ENCODE assay signal across 8 mouse cellular contexts in genomic region chr11:113683627-113683956, GRCm38 (mm10). TPM values are rescaled to one million over a fixed set of nuclear protein-coding genes. Genes with fewer than 3 reads are reported as not detected.
A peak's percentile ranks its signal among the peaks of the same experiment; 100 is the strongest.
DNase-seq lines count a peak whose midpoint lies in the region; ATAC-seq and TF ChIP-seq lines count a peak whose summit lies in the region.

No protein-coding gene starts in this region.

- peak overlapping the region; percentile 94 for H3K4me2 ChIP-seq in forebrain, embryonic 16.5 days (ENCODE audit: low read length)

- H3K27ac ChIP-seq in heart, embryonic 10.5 days, result peak overlapping the region; percentile 98
- H3K27ac ChIP-seq in ES-Bruce4 (ENCODE audit: insufficient read depth, low read length), result peak overlapping the region; percentile 78
- H3K27ac ChIP-seq in forebrain, embryonic 16.5 days (ENCODE audit: low read length), result peak overlapping the region; percentile 91

- peak overlapping the region; percentile 86 for H3K9ac ChIP-seq in ES-Bruce4 (ENCODE audit: low read depth, poor library complexity, severe bottlenecking)
- H3K9ac ChIP-seq in forebrain, embryonic 16.5 days (replicated peaks; ENCODE audit: low read depth, low read length), result peak overlapping the region; percentile 83

- no peak for TF ChIP-seq EP300 in ES-Bruce4 (IDR thresholded peaks at IDR 0.05; ENCODE audit: insufficient read depth, low read depth, low read length)

- peak overlapping the region; percentile 97 for H3K4me3 ChIP-seq in heart, embryonic 10.5 days
- peak overlapping the region; percentile 97 for H3K4me3 ChIP-seq in ES-Bruce4 (ENCODE audit: low read depth, low read length)
- peak overlapping the region; percentile 85 for H3K4me3 ChIP-seq in forebrain, embryonic 16.5 days (replicated peaks; ENCODE audit: low read length)

- ATAC-seq in forebrain, embryonic 16.5 days, result no peak; the same call in 1 of the 2 replicates
- ATAC-seq in megakaryocyte, adult 5-6 weeks (ENCODE audit: poor library complexity, severe bottlenecking), result peak; percentile 32

- H3K36me3 ChIP-seq in heart, embryonic 10.5 days, result peaks cover 11% of the 10 kb centered on the region
- H3K36me3 ChIP-seq in ES-Bruce4 (ENCODE audit: control insufficient read depth, insufficient read depth, low read length, poor library complexity, severe bottlenecking), result peaks cover 9% of the 10 kb centered on the region
- H3K36me3 ChIP-seq in forebrain, embryonic 16.5 days (ENCODE audit: control insufficient read depth, insufficient read depth), result peaks cover 7% of the 10 kb centered on the region

- H3K27me3 ChIP-seq in heart, embryonic 10.5 days (ENCODE audit: insufficient read depth, poor library complexity, severe bottlenecking), result no peaks in the 10 kb centered on the region
- H3K27me3 ChIP-seq in ES-Bruce4 (ENCODE audit: control insufficient read depth, insufficient read depth, low read length, poor library complexity, severe bottlenecking), result no peaks in the 10 kb centered on the region
- H3K27me3 ChIP-seq in forebrain, embryonic 16.5 days (replicated peaks; ENCODE audit: control insufficient read depth, insufficient read depth, low read length), result no peaks in the 10 kb centered on the region

- no peak for TF ChIP-seq POLR2A in ES-Bruce4 (IDR thresholded peaks at IDR 0.05; ENCODE audit: insufficient read depth, low read length)

- no peak for DNase-seq in heart, embryonic 10.5 days (ENCODE audit: low spot score)
- no peak for DNase-seq in heart, postnatal 4 days
- DNase-seq in adrenal gland, postnatal 36 days, result no peak
- DNase-seq in adrenal gland, adult (ENCODE audit: inconsistent age in 2 of 2, low spot score in 1 of 2), result no peak
- DNase-seq in layer of hippocampus, adult 9-11 months, result no peak

- H3K4me1 ChIP-seq in heart, embryonic 10.5 days, result peaks cover 43% of the 10 kb centered on the region
- H3K4me1 ChIP-seq in ES-Bruce4 (ENCODE audit: control insufficient read depth, insufficient read depth, low read length), result peaks cover 2% of the 10 kb centered on the region
- peaks cover 41% of the 10 kb centered on the region for H3K4me1 ChIP-seq in forebrain, embryonic 16.5 days (replicated peaks; ENCODE audit: control insufficient read depth, insufficient read depth, low read length)

- no peak for TF ChIP-seq CTCF in ES-Bruce4 (IDR thresholded peaks at IDR 0.05; ENCODE audit: low read depth, low read length)

- no peaks in the 10 kb centered on the region for H3K9me3 ChIP-seq in heart, embryonic 10.5 days
- H3K9me3 ChIP-seq in ES-Bruce4 (replicated peaks; ENCODE audit: control insufficient read depth, insufficient read depth, low read length, poor library complexity, severe bottlenecking), result no peaks in the 10 kb centered on the region
- no peaks in the 10 kb centered on the region for H3K9me3 ChIP-seq in forebrain, embryonic 16.5 days (ENCODE audit: control insufficient read depth, low read length)

- under 1% methylated on average over 38 of the region's 38 CpGs for WGBS in heart, embryonic 10.5 days
- 0% methylated on average over 31 of the region's 38 CpGs for WGBS in forebrain, embryonic 16.5 days

RNA-seq across cellular contexts. Expression of gene Fam104a, which starts 0.4 kb away (rescaled TPM):
- 56.2 and 60.7 TPM in 2 replicates for polyA plus RNA-seq in heart, embryonic 10.5 days (2016; fragmentation: Nextera tagmentation; extraction: Ambion mirVana)
- 10 to 100 TPM; 25.2 to 27.3 TPM for total RNA-seq in heart, postnatal 4 days (2021)
- polyA plus RNA-seq in ES-Bruce4 (2011; ENCODE audit: insufficient read depth, insufficient read length, low read depth, missing spikeins), result 22.8 and 23.4 TPM in 2 replicates
- polyA plus RNA-seq in forebrain, embryonic 16.5 days (2015; fragmentation: Nextera tagmentation; extraction: Ambion mirVana), result 43.0 and 43.4 TPM in 2 replicates
- 15.5 and 16.1 TPM in 2 replicates for total RNA-seq in megakaryocyte, adult 5-6 weeks (2015)
- total RNA-seq in megakaryocyte, adult 5-6 weeks (2017), result 11.2 and 19.6 TPM in 2 replicates
- total RNA-seq in adrenal gland, postnatal 36 days (2021), result 10 to 100 TPM; 32.0 to 39.7 TPM

RNA-seq across cellular contexts. Expression of gene D11Wsu47e, which starts 0.6 kb away (rescaled TPM):
- polyA plus RNA-seq in heart, embryonic 10.5 days (2016; fragmentation: Nextera tagmentation; extraction: Ambion mirVana), result 21.8 and 26.3 TPM in 2 replicates
- 1 to 10 TPM; 9.1 to 9.9 TPM for total RNA-seq in heart, postnatal 4 days (2021)
- 24.3 and 29.0 TPM in 2 replicates for polyA plus RNA-seq in ES-Bruce4 (2011; ENCODE audit: insufficient read depth, insufficient read length, low read depth, missing spikeins)
- 24.4 and 26.1 TPM in 2 replicates for polyA plus RNA-seq in forebrain, embryonic 16.5 days (2015; fragmentation: Nextera tagmentation; extraction: Ambion mirVana)
- total RNA-seq in megakaryocyte, adult 5-6 weeks (2015), result 3.2 and 5.4 TPM in 2 replicates
- total RNA-seq in megakaryocyte, adult 5-6 weeks (2017), result 10.3 and 13.1 TPM in 2 replicates
- 10 to 100 TPM; 13.4 to 18.7 TPM for total RNA-seq in adrenal gland, postnatal 36 days (2021)

RNA-seq across cellular contexts. Expression of gene Cpsf4l, which starts 26.2 kb away (rescaled TPM):
- 0.15 and 0.34 TPM in 2 replicates for polyA plus RNA-seq in heart, embryonic 10.5 days (2016; fragmentation: Nextera tagmentation; extraction: Ambion mirVana)
- total RNA-seq in heart, postnatal 4 days (2021), result not detected
- 18.0 and 18.1 TPM in 2 replicates for polyA plus RNA-seq in ES-Bruce4 (2011; ENCODE audit: insufficient read depth, insufficient read length, low read depth, missing spikeins)
- polyA plus RNA-seq in forebrain, embryonic 16.5 days (2015; fragmentation: Nextera tagmentation; extraction: Ambion mirVana), result 0.32 and 0.35 TPM in 2 replicates
- not detected in 2 replicates for total RNA-seq in megakaryocyte, adult 5-6 weeks (2015)
- not detected in 2 replicates for total RNA-seq in megakaryocyte, adult 5-6 weeks (2017)
- total RNA-seq in adrenal gland, postnatal 36 days (2021), result under 1 TPM; 0.23 to 0.76 TPM

RNA-seq across cellular contexts. Expression of gene Slc39a11, which starts 33.7 kb away (rescaled TPM):
- polyA plus RNA-seq in heart, embryonic 10.5 days (2016; fragmentation: Nextera tagmentation; extraction: Ambion mirVana), result 23.0 and 26.6 TPM in 2 replicates
- 1 to 10 TPM; 8.2 to 9.5 TPM for total RNA-seq in heart, postnatal 4 days (2021)
- 7.4 and 13.5 TPM in 2 replicates for polyA plus RNA-seq in ES-Bruce4 (2011; ENCODE audit: insufficient read depth, insufficient read length, low read depth, missing spikeins)
- 41.6 and 44.4 TPM in 2 replicates for polyA plus RNA-seq in forebrain, embryonic 16.5 days (2015; fragmentation: Nextera tagmentation; extraction: Ambion mirVana)
- 11.2 and 13.1 TPM in 2 replicates for total RNA-seq in megakaryocyte, adult 5-6 weeks (2015)
- total RNA-seq in megakaryocyte, adult 5-6 weeks (2017), result 11.3 and 11.4 TPM in 2 replicates
- total RNA-seq in adrenal gland, postnatal 36 days (2021), result 10 to 100 TPM; 27.4 to 27.7 TPM

RNA-seq across cellular contexts. Expression of gene Cog1, which starts 34.6 kb away (rescaled TPM):
- polyA plus RNA-seq in heart, embryonic 10.5 days (2016; fragmentation: Nextera tagmentation; extraction: Ambion mirVana), result 23.2 and 23.3 TPM in 2 replicates
- total RNA-seq in heart, postnatal 4 days (2021), result 10 to 100 TPM; 17.5 to 19.5 TPM
- polyA plus RNA-seq in ES-Bruce4 (2011; ENCODE audit: insufficient read depth, insufficient read length, low read depth, missing spikeins), result 15.6 and 20.6 TPM in 2 replicates
- 35.5 and 36.3 TPM in 2 replicates for polyA plus RNA-seq in forebrain, embryonic 16.5 days (2015; fragmentation: Nextera tagmentation; extraction: Ambion mirVana)
- 25.0 and 31.2 TPM in 2 replicates for total RNA-seq in megakaryocyte, adult 5-6 weeks (2015)
- 15.3 and 22.4 TPM in 2 replicates for total RNA-seq in megakaryocyte, adult 5-6 weeks (2017)
- 10 to 100 TPM; 35.4 to 39.5 TPM for total RNA-seq in adrenal gland, postnatal 36 days (2021)
